Mouse (Mus musculus): ENCODE measurements around the gene Sugp2. TPM values are rescaled to one million over a fixed set of nuclear protein-coding genes. Genes with fewer than 3 reads are reported as not detected.

Sugp2 gene
- total RNA-seq, 2 experiments from 2014 or later = 112 to 123 TPM

DNA sequence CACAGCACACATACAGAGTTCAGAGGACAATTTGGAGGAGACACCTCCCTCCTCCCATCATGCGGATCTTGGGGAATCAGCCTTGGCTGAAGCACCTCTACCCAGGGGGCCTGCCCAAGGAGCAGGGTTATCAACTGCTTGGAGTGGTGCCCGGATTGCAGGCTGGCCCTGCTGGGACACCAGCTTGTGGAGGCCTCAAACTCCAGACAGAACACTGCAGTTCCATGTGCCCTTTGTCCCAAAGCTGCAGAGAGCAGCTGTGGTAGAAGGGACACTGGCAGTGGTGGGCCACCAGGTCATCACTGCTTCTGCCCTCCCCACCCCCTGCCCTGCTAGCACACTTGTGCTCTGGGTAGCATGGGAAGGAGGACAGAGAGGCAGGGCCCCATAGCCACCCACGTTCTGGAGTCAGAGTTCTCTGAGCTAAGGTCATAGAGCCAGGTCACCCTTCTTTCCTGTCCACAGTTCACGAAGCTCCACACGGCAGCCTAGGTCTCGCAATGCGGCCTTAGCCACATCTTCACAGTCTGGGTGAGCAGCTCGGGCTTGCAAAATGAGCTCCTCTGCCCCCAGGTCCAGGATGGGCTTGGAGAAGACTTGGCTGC, 13.7 kb upstream of the Sugp2 start:
- DNase-seq (ENCODE audit: low spot score in 2 of 2) = no peak

DNA sequence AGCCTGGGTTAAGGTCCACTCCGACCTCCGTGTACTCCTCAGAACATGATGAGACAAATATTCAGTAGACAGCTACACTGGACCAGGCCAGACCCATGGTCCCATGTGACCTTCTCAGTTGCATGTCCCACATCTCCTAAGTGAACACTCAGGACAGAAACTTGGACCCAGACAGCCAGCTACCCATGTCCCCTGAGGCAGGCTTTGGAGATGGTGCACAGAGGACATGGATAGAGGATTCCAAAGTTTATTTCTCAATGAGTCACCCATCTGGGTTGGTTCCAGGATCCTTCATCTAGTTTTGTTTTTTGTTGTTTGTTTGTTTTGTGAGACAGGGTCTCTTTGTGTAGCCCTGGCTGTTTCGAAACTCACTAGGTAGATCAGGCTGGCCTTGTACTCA, 13.1 kb upstream of the Sugp2 start:
- no peak for DNase-seq (ENCODE audit: low spot score in 2 of 2)

DNA sequence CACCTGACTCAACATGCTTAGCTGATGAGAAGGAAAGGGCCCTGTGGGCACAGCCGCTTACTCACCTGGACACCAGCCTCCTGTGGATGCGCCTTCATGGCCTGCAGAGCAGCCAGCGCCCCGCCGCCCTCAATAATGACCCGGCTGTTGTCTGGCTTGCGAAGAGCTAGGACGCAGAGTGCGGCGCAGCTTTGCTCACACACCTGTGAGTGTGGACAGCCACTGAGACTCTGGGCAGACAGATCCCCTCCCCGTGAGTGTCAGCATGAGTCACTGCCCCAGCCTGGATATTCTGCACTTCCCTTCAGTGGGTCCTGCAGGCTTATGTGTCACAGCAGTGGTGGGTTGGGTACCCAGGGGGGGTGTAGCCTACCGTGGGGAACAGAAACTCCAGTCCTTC, 12.0 kb upstream of the Sugp2 start:
- DNase-seq (ENCODE audit: low spot score in 2 of 2) = no peak

DNA sequence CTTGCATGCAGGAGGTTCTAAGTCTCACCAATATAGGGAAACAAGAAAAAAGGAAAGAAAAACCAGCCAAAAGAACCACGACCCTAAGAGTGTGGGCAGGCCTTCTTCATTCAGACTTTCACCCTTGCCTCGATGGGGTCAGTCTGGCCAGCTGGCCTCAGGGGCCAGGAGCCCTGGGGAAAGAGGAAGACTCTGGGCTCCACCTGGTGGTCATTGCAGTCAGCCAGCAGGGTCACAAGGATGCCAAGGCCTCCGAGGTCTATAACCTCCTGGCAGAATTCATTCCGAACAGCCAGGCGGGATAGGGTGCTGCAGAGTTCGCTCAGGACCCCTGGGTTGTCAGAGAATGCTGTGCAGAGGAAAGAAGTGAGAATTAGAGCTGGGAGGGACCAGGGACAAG, 10.7 kb upstream of the Sugp2 start:
- DNase-seq (ENCODE audit: low spot score in 2 of 2) = no peak

DNA sequence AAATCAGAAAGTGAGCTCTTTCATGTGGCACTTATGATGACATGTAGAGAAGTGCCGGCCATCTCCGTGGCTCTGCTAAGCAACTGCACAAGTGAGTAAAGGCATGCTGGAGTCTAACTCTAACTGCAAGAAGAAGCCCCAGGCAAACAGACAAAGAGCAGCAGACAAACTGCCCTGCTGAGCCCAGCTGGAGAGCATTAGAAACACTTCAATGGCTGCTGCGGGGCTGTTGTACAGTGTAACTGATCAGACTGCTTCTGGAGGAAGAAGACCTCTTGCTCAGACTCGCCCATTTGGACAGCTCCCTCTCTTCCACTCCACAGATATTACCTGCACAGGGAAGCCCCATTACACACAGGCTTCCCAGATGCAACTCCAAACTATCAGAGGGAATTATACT, 6.0 kb upstream of the Sugp2 start:
- no peak for DNase-seq (ENCODE audit: low spot score in 2 of 2)

DNA sequence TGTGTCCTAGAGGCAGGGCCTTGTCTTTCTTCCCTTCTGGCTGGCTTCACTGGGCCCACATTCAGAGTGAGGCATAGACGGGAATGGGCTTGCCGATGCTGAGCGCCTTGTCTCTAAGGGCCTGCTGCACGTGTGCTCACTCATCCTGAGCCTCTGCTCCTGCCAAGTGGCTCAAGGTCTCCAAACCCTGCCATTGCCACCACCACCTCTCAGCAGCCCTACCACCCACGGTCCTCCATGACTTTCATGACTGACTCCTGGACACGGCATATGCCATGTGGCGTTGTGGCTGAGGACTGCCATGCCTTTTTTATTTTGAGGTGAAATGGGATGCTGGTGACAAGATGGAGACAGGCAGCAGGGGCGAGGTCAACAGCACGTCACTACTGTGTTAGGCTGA, 3.2 kb upstream of the Sugp2 start:
- no peak for DNase-seq (ENCODE audit: low spot score in 2 of 2)

DNA sequence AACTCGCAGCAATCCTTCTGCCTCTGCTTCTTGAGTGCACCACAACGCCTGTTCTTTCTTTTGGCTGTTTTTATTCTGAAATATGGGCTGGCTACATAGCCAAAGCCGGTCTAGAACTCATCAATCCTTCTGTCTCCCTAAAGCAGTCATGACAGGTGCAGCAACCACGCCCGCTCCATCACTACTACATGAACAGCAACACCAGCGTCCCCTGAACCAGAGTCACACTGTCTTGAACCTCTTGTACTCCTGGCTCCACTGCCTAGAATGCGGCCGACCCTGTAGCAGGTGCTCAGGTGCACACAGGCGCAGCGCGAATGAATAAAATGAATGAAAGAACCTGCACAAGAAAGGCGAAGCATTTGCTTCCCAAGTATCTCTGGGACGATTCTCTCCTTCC, 420 bp upstream of the Sugp2 start:
- DNase-seq (ENCODE audit: low spot score in 2 of 2) = no peak

DNA sequence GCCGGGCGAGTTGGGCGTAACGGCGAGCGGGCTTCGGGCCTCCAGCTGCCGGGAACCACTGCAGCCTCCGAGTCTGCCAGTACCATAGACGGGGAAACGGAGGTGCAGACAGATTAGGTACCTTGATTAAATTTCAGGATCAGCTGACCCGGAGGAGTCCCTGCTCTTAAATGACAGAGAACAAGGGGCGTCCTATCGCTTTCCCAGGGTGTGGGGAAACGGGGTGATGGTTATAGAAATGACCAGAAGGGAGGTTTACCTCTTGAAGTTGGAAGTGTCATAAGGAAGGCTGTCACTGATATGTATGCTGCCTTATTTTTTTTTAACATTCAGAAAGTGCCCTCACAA, 729 bp downstream of the Sugp2 start:
- no peak for DNase-seq (ENCODE audit: low spot score in 2 of 2)

DNA sequence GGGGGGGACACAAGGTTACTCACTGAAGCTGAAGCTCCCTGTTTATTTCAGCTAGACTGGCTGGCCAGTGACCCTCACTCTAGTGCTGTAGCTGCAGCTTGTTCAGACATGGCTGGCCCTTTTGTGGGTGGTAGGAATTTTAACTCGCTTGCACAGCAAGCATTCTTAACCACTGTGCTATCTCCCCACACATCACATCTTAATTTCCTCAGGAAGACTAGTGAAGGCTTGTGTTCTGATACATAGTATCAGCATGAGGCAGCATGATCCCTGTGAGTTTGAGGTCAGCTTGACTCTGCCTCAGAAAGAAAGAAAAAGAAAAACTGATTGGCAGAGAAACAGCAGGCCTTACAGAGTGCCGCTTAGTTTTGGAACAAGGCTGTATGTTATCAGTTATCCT, 3.8 kb downstream of the Sugp2 start:
- no peak for DNase-seq (ENCODE audit: low spot score in 2 of 2)

DNA sequence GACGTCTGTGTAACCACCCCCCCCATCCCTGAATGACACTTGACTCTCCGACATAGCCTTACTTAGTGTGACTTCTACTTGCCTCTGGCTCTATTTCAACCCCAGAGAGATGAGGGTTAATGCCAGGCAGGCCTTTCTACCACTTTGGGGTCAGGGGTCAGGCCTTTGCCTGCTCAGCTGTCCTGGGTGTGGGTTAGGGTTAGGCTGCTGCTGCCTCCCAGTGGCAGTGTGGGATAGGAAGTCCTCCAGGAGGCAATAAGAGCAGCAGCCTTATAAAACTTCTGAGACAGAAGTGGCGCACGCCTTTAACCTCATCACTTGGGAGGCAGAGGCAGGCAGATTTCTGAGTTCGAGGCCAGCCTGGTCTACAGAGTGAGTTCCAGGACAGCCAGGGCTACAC, 6.6 kb downstream of the Sugp2 start:
- no peak for DNase-seq (ENCODE audit: low spot score in 2 of 2)

DNA sequence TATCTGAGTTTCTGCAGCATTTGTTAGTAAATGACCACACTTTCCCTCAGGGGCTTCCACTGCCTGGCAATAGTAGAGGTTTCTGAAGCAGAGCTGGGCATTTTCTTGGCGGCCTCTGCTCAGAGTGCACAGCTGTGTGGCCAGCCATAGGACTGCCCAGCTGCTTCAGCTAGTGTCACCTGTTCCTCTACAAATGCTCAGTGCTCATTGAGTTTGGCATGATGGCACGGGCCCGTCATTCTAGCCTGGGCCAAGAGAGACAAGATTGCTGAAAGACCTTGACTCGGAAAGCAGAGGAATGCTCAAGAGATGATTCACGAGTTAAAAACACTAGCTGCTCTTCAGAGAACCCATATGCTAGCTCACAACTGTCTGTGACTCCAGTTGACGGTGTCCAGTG, 12.6 kb downstream of the Sugp2 start:
- DNase-seq (ENCODE audit: low spot score in 2 of 2) = no peak

DNA sequence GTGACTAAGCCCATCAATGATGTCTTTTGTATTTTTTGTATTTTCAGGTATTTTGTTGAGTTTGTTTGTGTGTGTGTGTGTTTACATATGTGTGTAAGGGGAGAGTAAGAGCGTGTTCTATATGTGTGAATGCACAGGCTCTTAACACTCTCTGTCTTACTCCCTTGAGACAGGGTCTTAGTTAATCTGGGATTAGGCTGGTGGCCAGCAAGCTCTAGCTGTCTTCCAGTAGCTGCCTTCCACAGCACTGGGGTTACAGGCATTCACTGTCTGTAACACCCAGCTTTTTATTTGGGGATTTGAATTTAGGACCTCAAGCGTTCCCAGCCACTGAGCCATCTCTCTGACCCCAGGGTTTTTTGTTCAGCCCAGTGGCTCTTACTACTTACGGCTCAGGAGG, 13.8 kb downstream of the Sugp2 start:
- no peak for DNase-seq (ENCODE audit: low spot score in 2 of 2)

DNA sequence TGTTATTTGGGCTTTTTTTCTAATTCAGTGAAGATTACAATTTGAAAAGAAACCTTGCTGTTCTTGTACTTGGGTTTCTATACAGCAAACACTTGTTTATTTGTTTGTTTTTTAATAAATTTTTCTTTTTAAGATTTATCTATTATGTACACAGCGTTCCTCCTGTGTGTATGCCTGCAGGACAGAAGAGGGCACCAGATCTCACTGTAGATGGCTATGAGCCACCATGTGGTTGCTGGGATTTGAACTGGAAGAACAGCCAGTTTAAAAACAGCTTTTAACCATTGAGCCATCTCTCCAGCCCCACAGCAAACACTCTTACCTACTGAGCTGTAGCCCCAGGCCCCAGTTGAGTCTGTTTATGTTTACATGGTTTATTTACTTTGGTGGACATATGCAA, 20.6 kb downstream of the Sugp2 start:
- no peak for DNase-seq (ENCODE audit: low spot score in 2 of 2)

DNA sequence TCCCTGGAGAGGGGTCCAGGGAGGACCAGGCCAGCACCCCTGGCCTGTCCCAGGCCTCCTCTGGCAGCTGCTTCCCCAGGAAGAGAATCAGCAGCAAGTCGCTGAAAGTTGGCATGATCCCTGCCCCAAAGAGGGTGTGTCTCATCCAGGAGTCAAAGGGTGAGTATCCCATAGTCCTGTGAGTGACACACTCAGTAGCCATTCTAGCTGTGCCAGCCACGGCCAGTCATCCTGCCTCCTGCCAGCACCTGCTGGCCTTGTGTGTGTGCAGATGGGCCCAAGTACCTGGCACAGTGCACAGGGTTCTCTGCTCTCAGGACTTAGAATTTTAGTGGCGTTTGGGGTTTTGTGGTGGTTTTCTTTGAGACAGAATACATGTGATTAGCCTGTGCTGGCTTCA, 23.4 kb downstream of the Sugp2 start:
- DNase-seq (ENCODE audit: low spot score in 2 of 2) = no peak

DNA sequence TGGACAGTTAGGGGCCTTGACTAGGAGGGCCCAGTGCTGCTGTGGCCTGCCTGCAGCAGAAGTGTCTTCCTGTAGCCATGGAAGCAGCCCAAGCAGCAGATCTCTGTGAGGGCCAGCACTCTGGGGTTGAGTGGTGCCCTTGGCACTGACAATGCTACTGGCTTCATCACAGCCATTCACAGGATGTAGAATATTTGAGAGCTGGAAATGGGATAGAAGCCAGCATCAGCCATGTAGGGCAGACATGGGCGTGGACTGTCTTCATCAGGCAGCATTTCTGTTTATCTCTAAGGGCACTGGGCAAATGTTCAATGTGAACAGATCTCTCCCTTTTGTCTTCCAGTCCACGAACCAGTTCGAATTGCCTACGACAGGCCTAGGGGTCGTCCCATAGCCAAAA, 24.6 kb downstream of the Sugp2 start:
- no peak for DNase-seq (ENCODE audit: low spot score in 2 of 2)

DNA sequence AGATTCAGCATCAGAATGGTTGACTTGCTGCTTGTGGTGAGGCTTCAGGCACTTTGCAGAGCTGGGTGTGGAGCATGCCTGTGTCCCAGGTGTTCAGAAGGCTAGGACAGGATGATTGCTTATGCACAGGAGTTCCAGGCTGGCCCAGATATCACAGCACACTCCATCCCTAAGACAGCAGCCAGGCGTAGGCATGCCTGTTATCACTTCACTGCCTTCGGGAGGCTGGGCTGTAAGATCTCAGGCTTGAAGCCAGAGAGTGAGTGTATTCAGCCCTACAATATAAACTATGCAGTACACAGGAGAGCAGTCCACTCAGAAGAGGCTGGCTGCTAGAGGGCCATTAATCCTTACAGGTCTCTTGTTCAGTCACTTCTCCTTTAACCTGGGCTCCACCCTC, 25.0 kb downstream of the Sugp2 start:
- DNase-seq (ENCODE audit: low spot score in 2 of 2) = no peak

DNA sequence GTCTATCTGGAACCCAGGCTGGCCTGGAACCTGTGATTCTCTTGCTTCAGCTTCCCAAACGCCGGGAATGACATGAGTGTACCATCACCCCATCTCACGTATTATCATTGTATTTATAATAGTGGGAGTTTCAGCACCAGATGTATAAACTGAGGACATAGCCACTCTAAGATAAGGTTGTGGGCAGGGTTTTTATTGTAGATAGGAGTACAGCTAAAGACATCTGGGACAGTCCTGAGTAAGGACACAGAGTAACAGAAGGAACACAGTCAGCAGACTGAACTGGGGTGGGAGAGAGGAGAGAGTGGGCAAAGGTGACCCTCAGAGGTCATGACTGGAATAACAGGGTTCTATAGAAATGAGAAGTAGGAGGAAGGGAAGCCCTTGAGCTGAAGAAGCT, 33.6 kb downstream of the Sugp2 start:
- no peak for DNase-seq (ENCODE audit: low spot score in 2 of 2)

DNA sequence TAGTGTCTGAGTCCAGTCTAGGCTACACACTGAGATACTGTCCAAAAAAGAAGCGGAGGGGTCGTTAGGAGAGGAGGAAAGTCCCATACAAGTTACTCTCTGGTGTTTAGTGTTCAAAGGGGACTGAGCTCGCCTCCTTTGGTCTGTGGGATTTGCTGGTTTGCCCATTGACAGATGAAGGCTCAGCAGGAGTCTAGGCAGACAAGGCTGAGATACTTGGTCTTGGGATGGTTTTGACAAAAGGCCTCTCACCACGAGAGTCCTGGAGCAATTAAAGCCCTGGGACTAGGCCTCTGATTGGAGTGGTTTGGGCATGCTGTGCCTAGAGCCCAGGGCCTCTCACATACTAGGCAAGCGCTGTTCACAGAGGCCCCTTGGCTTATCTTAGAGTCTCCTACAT, 34.3 kb downstream of the Sugp2 start:
- DNase-seq (ENCODE audit: low spot score in 2 of 2) = no peak

DNA sequence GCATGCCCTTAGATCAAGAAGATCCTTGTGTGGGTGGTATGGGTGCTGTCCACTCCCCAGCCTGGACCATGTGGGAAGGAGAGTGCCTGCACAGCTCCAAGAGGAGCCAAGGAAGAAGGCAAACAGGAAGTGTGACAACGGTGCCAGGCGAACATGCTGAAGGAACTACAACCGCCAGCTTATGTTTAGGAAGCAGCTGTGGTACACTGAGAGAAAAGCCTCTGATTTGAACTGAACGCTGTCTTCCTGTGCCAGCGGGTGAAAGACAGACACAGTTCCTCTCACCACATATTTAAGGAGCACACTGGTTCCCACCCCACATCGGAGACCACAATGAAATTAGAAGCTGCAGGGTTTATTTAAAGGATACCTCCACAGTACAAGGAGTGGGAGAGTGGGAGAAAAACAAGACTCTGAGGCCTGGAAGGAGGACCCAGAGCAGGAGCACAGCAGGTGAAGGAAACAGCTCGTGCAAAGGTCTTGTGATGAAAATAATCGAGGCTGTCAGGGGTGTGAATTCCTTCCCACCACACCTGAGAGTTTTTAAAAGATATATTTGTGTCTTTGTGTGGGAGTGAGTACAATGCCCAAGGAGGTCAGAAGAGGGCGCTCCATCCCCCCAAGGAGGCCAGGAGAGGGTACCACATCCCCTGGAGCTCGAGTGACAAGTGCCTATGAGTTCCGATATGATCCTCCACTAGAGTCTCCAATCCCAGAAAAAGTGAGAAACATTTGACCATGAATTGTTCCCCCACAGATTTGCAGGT, 35.0 kb downstream of the Sugp2 start:
- peak in 1 of 2 experiments; percentile 44 for DNase-seq (ENCODE audit: low spot score in 2 of 2)

DNA sequence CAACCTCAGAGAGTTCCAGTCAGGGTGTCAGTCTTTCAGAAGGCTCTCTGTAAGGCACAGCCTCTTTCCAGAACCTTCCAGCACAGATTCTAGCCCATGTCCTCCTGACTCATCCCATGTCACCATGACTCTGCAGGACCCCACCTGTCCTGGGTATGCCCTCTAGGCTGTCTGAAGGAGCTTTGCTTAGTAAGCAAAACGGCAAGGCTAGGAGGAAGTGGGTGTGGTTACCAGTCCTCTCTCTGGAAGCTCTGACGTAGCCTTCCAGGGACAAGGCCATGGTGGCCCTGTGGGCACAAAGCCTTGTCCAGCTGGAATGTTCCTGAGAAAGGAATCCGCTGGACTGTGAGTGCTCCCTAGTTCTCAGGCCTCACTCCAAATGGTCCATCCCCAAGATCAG, 38.9 kb downstream of the Sugp2 start:
- DNase-seq (ENCODE audit: low spot score in 2 of 2) = no peak

DNA sequence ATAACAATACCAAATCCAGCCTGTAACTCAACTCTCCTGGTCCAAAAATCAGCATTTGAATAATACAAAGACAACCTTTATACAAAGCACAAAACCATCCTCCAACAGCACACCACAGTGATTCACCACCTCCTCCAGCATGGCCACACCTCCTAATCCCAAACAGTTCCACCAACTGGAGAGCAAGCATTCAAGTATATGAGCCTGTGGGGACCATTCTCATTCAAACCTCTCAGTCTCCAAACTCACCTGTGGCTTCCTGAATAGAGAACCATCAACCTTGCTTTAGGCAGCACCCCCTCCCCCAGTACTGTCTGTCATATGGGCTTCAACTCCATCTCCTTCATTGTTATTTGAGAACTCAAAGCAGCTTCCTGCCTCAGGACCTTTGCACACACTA, 40.3 kb downstream of the Sugp2 start:
- no peak for DNase-seq (ENCODE audit: low spot score in 2 of 2)

DNA sequence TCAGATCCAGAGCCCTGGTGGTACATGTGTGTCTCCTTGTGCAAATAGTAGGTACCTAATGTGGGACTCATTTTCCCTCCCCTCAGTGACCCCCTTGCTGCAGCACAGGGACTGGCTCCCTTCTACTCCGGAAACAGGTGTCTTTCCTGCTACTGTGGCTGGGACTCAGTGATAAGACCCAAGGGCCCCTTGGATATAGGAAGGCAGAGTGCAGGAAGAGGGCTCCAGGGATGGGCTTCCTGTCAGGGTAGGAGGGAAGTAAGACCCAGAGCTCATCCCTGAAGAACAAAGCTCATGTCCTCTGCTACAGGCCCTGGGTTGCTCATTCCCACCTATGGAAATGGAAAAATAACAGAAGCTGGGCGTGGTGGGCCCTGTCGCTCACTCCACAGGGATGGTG, 42.5 kb downstream of the Sugp2 start:
- no peak for DNase-seq (ENCODE audit: low spot score in 2 of 2)

DNA sequence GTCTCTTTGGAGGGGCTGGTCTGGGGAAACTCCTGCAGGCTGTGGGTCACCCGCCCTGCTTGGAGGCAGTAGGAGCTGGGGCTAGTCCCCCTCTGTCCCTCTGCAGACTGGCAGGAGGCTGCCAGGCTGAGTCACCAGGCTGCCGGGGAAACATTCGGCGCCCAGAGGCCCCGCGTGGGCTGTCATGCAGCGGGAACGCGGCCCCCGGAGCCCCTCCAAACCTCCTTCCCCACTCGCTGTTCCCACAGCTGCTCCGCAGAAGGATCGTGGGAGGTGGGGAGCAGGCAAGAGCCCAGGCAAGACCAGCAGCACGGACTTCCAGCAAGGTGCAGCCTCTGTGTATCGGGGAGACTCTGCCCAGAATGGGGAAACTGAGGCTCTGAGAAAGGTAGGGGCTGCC, 44.1 kb downstream of the Sugp2 start:
- DNase-seq (ENCODE audit: low spot score in 2 of 2) = peak; percentile 59 to 76

DNA sequence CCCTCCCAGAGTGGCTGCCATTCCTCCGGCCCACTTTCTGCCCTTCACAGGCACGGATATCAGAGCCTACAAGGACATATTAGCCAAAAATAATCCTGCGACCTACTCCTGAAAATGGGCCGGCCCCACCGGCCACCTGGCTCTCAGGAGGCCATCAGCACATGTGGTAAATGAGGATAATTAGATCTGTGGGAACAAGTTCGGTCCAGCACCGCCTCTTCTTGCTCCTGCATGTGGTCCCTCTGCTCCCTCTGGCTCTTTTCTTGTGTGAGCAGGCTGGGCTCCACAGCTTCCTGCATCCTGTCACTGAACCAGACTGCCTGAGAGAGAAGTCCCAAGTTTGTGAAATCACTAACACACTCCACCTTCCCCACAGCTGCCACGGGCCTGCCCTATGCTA, 45.2 kb downstream of the Sugp2 start:
- DNase-seq (ENCODE audit: low spot score in 2 of 2) = no peak
